Mouse (Mus musculus): Measurements from ENCODE around the gene Gpr61. TPM values are rescaled to one million over a fixed set of nuclear protein-coding genes. Genes with fewer than 3 reads are reported as not detected.

Gpr61 gene
- polyA plus RNA-seq (2012; rRNA removed), result 0.31 and 0.49 TPM in 2 replicates

DNA sequence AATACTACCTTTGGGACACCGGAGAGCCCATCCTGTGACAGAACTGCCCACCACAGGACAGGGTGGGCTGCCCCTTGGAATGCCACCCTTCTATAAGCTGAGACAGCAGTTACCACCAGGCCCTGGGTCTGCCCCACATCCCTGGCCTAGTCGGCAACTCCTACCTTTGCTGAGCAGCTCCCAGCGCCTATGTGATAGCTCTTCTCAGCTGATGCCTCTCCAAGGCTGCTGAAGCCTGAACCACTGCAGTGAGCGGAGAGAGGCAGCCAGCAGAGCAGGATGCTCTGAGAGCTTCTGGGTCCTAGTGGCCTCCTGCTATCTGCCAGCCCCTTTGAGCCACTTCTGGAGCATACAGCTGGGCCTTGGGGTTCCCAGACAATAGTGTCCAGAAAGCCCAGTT lies at the start of gene Gpr61:
Gene Gpr61, minus strand, starts transcription at position 227 of the 400 bp plus-strand sequence.

DNA sequence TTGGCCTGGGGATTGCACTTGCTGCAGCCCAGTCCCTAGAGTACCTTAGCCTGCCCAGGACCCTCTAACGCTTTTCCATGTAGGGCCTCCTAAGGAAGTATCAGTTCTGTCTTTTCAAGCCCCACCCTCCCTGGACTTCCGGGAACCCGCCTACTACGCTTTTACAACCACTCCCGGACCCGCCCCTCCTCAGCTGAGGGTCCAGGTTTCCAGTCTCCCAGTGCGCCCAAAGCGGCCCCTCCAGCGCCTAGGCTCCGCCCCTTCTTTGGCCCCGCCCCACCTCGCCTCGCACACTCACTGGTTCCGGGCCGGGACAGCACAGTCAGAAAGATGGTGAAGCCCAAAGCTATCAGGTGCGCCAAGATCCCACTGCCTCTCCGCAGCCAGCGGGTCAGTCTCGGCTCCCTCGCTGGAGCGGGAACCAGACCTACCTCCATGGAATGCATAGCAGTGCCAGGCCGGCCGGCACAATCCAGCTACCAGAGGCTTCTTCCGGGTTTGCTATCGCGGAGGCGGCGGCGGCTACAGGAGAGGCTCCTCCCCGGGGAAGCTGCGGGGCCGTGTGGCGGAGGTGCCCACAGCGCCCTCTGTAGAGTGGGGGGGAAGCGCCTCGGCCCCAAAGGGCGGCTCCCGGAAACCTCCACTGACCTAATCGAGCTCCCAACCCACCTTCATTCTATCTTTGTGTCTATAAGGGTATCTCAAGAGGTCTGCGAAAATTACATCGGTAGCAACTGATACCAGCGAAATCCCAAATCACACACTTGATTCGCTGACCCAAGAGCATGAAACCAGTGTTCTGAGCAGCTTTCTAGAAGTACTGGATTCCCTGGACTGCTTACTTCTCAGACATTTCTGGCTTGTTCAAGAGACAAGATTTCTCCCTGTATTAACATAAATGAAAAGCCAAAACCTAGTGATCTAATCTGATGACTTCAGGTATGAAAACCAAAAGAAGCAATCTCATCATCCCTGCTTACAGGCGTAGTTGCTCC lies 45.9 kb upstream of the Gpr61 start, which contains the start of gene Cyb561d1:
Gene Cyb561d1, minus strand, starts transcription at position 884 of the 995 bp plus-strand sequence.

DNA sequence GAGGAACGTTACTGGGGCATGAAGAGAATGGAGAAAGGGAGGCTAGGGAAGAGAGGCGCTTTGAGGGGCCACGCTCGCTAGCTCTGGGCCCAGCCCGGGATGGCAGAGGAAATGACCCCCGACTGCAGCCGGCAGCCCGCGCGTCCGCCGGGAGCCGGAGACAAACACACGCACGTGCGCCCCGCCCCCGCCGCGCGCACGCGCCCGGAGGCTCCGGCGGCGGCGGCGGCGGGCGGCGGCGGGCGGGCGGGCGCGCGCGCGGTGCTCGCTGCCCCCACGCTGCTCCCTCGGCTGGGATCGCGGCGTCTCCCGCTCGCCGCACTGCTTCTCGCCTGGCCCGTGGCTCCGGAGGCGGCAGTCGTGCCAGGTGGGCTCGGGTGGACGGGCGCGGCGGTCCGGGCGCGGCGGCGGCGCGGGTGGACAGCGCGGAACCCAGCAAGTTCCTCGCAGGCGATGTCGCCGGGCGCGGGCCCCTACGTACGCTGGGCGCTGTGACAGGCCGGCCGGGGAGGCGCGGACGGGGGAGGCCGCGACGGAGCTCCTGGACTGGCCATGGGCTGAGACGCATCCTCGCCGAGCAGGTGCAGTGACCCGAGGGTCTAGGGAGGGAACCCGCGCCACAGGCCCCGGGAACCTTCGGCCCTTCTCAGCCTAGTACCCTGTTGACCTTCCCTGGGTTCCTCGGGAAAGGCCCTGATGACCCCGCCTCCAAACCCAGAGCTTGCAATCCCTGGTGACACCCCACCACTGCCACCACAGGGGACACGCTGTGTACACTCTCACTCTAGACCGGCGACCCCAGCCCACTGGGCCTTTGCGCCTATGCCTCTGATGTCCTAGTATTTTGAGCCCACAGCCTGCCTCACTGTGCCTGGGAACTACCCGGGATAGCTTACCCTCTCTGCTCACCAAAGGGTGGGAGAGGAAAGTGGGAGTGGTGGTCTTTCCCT lies 31.7 kb upstream of the Gpr61 start, which contains the start of gene Amigo1:
Gene Amigo1, plus strand, starts transcription at position 238 of the 950 bp plus-strand sequence.

DNA sequence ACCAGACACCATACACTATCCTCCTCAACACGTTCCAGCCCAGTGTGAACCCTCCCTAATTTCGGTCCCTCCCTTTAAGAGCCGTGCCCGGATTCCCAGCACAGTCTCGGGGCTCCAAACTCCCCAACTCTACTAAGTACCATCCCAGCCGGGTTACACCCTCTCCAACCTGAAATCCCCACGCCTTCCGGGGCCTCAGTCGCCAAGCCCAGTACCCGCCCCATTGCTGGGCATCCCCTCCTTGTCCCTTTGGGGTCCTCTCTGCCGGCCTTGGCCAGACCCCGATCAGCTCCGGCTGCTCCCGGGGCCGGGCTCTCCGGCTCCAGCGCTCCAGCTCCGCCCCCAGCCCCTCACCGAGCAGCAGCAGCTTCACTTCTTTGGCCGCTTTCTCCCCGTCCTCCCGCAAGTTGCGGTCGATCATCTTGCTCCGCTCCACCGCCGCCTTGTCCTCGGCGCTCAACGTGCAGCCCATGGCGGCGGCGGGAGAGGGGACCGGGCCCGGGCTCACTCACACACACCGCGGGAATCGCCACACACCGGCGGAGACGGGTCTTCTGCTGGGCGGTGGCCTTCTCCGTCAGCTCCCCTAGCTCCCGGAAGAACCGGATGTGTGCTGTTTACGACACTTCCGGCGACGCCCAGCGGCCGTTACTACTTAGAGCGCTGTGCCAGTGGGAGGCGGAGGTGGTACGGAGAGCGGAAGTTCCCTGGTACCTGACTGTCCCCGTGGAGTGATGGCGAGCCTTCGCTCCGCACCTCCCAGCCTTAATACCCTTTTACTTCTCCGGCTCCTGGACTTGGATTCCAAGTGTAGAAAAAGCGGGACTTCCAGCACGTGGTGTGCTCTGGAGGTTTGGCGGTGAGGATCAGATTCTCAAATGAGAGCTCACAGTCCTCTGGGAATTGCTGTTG lies 8.9 kb downstream of the Gpr61 start, which contains the start of gene Gnai3:
Gene Gnai3, minus strand, starts transcription at position 613 of the 912 bp plus-strand sequence.

Other genes with a start within 250 kb of the Gpr61 start
- gene Gstm7, start 223.1 kb downstream of the Gpr61 start, polyA plus RNA-seq (2012; rRNA removed), result 45.9 and 46.4 TPM in 2 replicates
- gene Gstm6, start 211.1 kb downstream of the Gpr61 start, polyA plus RNA-seq (2012; rRNA removed), result 6.6 and 7.8 TPM in 2 replicates
- gene Gstm3, start 185.6 kb downstream of the Gpr61 start, polyA plus RNA-seq (2012; rRNA removed), result 0.12 and 0.15 TPM in 2 replicates
- gene Gstm2, start 168.4 kb downstream of the Gpr61 start, polyA plus RNA-seq (2012; rRNA removed), result 12.0 and 24.8 TPM in 2 replicates
- gene Gstm1, start 136.9 kb downstream of the Gpr61 start, polyA plus RNA-seq (2012; rRNA removed), result 18.9 and 24.1 TPM in 2 replicates
- 9.9 and 12.1 TPM in 2 replicates for gene Gstm4, start 110.0 kb downstream of the Gpr61 start, polyA plus RNA-seq (2012; rRNA removed)
- 53.1 and 80.6 TPM in 2 replicates for gene Ampd2, start 68.2 kb downstream of the Gpr61 start, polyA plus RNA-seq (2012; rRNA removed)
- gene Gnat2, start 62.1 kb downstream of the Gpr61 start, polyA plus RNA-seq (2012; rRNA removed), result 0.70 and 0.80 TPM in 2 replicates
- gene Gnai3, start 8.7 kb downstream of the Gpr61 start, polyA plus RNA-seq (2012; rRNA removed), result 113 and 128 TPM in 2 replicates
- gene Amigo1, start 31.5 kb upstream of the Gpr61 start, polyA plus RNA-seq (2012; rRNA removed), result 5.8 and 7.9 TPM in 2 replicates
- 6.1 and 6.2 TPM in 2 replicates for gene Cyb561d1, start 46.3 kb upstream of the Gpr61 start, polyA plus RNA-seq (2012; rRNA removed)
- gene Atxn7l2, start 56.1 kb upstream of the Gpr61 start, polyA plus RNA-seq (2012; rRNA removed), result 28.3 and 33.0 TPM in 2 replicates
- 1.0 and 1.2 TPM in 2 replicates for gene Sypl2, start 71.8 kb upstream of the Gpr61 start, polyA plus RNA-seq (2012; rRNA removed)
- gene Psma5, start 102.0 kb upstream of the Gpr61 start, polyA plus RNA-seq (2012; rRNA removed), result 173 and 208 TPM in 2 replicates
- 39.7 and 41.4 TPM in 2 replicates for gene Sort1, start 129.2 kb upstream of the Gpr61 start, polyA plus RNA-seq (2012; rRNA removed)
- gene Mybphl, start 210.0 kb upstream of the Gpr61 start, polyA plus RNA-seq (2012; rRNA removed), result 0.47 and 1.5 TPM in 2 replicates
- gene Psrc1, start 229.0 kb upstream of the Gpr61 start, polyA plus RNA-seq (2012; rRNA removed), result 104 and 117 TPM in 2 replicates